Comparison of ENCODE assay signal across 18 mouse cellular contexts in genomic region chr6:3572221-3572815, GRCm38 (mm10).
"Had no signal": no experiment of that assay in that cellular context is flagged by ENCODE, and none has a peak within 500 bp of the region (broad histone marks: within the 10 kb centered on the region; RNA-seq: fewer than 3 reads in every experiment).

No protein-coding gene starts in this region.

- H3K9me3 ChIP-seq: limb, embryonic 10.5 days; limb, embryonic 13.5 days; megakaryocyte, embryonic 14.5 days had no signal

- H3K4me2 ChIP-seq: limb, embryonic 13.5 days; lung, embryonic 14.5 days; midbrain, embryonic 11.5 days had no signal

- ATAC-seq: inflammation-experienced regulatory T-cells, adult 6 months; intestine, postnatal 0 days; lung, postnatal 0 days had no signal

- DNase-seq: kidney, adult 2 months; kidney, postnatal 25 days; layer of hippocampus, adult 9-11 months; lung, embryonic 14.5 days; midbrain, embryonic 14.5 days; thymus, adult 2 months; thymus, postnatal 14 days; thymus, postnatal 4 days had no signal

- H3K27ac ChIP-seq: kidney, postnatal 0 days; layer of hippocampus, adult 2 months; limb, embryonic 10.5 days; limb, embryonic 13.5 days; macrophage had no signal

- H3K27me3 ChIP-seq: limb, embryonic 13.5 days; megakaryocyte, embryonic 14.5 days had no signal

- H3K4me3 ChIP-seq: layer of hippocampus, adult 2 months; limb, embryonic 10.5 days; limb, embryonic 13.5 days; megakaryocyte, embryonic 14.5 days had no signal

- H3K9ac ChIP-seq: limb, embryonic 13.5 days; lung, embryonic 14.5 days had no signal

- H3K4me1 ChIP-seq: limb, embryonic 10.5 days; limb, embryonic 13.5 days had no signal
